Mouse (Mus musculus) lung, adult 2 months (tissue): Measurements from ENCODE around the gene Cat.

Experiments
- CTCF ChIP-seq: fragments of 200-500 bp; IDR thresholded peaks from 2 replicates; pipeline ENCODE4 v1.5.1; 2011; ENCODE audit warnings: mild to moderate bottlenecking, low read length, control low read depth; ENCODE audit not compliant: insufficient read depth
- POLR2A ChIP-seq: fragments of 200-500 bp; IDR thresholded peaks from 2 replicates; pipeline ENCODE4 v1.6.1; 2011; ENCODE audit warnings: low read depth, mild to moderate bottlenecking, control low read depth, low read length, borderline replicate concordance; ENCODE audit errors: extremely low read depth

- TF ChIP-seq CTCF: no peak
- TF ChIP-seq POLR2A: no peak
Observed at GRCm38 (mm10) chr2:103515513-103516180, 30.7 kb upstream of the Cat start.
